In the genomic region with DNA sequence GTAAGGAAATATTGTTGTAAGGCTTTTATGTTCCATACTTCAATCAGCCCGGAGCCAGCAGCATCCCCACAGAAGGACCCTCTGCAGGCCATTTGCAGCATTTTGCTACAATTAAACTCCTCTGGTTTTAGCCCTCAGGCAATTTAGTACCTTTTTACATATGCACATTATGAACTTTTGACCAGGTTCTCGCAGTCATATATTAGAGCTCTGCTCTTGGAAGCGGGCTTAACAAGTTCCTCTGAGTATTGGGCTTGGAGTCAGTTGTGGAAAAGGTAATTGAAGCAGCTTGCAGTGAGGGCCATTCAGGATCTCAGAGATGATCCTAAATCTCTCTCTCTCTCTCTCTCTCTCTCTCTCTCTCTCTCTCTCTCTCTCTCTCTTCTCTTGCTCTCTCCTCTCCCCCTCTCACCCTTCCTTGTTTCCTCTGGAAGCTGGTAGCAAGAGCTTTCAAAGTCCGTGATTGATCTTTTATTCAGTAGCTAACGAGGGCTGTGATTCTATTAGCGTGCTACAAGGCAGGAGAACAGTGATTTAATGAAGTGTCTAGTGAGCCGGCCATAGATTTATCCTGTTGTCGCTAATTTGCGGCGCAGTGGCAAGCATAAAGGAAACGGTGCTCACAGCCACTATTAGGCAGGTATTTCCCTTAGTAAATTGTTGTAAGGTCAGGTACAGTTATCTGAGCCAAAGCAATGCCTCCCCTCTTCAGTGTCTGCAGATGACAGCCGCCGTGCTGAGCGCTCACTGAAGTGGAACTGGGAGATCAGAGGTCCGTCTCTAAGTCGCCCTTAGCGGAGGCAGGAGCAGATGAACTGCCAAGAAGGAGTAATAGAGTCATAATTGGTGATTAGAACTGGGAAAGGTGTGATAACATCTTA, we compare ENCODE assay signal across 10 mouse cellular contexts.
DNase-seq lines count a peak whose midpoint lies in the region; ATAC-seq and TF ChIP-seq lines count a peak whose summit lies in the region.
"Had no signal": no experiment of that assay in that cellular context is flagged by ENCODE, and none has a peak within 500 bp of the region (broad histone marks: within the 10 kb centered on the region; RNA-seq: fewer than 3 reads in every experiment).

No protein-coding gene starts in this region.

- no peaks in the 10 kb centered on the region for H3K4me1 ChIP-seq in kidney, adult 2 months (ENCODE audit: control insufficient read depth, insufficient read depth, low read length)
- H3K4me1 ChIP-seq in forebrain, embryonic 15.5 days, result peaks cover 12% of the 10 kb centered on the region
- H3K4me1 ChIP-seq in neural tube, embryonic 15.5 days, result peaks cover 16% of the 10 kb centered on the region
- H3K4me1 ChIP-seq in heart, embryonic 11.5 days (ENCODE audit: control insufficient read depth, insufficient read depth, low read length), result no peaks in the 10 kb centered on the region

- DNase-seq in kidney, adult 2 months, result peak; percentile 41
- no peak for DNase-seq in kidney, postnatal 14 days
- DNase-seq in kidney, postnatal 10 days, result peak; percentile 19
- DNase-seq in gastrocnemius, adult 18-20 months (ENCODE audit: low spot score), result no peak
- DNase-seq in adrenal gland, adult 18-20 months (ENCODE audit: low spot score in 2 of 2), result no peak
- DNase-seq: heart, adult 2 months had no signal

- peak overlapping the region; percentile 29 for H3K4me2 ChIP-seq in forebrain, embryonic 15.5 days (replicated peaks)
- peak overlapping the region; percentile 32 for H3K4me2 ChIP-seq in neural tube, embryonic 15.5 days
- H3K4me2 ChIP-seq in heart, embryonic 11.5 days, result no peak overlapping the region

- no peaks in the 10 kb centered on the region for H3K27me3 ChIP-seq in kidney, adult 2 months (replicated peaks; ENCODE audit: control insufficient read depth, insufficient read depth, low read length)
- no peaks in the 10 kb centered on the region for H3K27me3 ChIP-seq in forebrain, embryonic 15.5 days
- no peaks in the 10 kb centered on the region; the same call in 1 of the 2 replicates for H3K27me3 ChIP-seq in neural tube, embryonic 15.5 days (replicated peaks)
- 0 out of 2 replicates have a peak, but pooled peaks cover 4% of the 10 kb centered on the region for H3K27me3 ChIP-seq in heart, embryonic 11.5 days (ENCODE audit: control insufficient read depth, insufficient read depth, low read length)

- no peak for TF ChIP-seq POLR2A in kidney, adult 2 months (IDR thresholded peaks at IDR 0.05; ENCODE audit: low read depth, low read length)

- no peak overlapping the region for H3K9ac ChIP-seq in forebrain, embryonic 15.5 days (replicated peaks)
- no peak overlapping the region for H3K9ac ChIP-seq in neural tube, embryonic 15.5 days (replicated peaks)
- no peak overlapping the region for H3K9ac ChIP-seq in heart, embryonic 11.5 days (ENCODE audit: low read depth, low read length)

- 23% methylated on average over 17 of the region's 17 CpGs for WGBS in kidney, adult 2 months
- 6% methylated on average over 17 of the region's 17 CpGs for WGBS in forebrain, embryonic 15.5 days
- 12% methylated on average over 17 of the region's 17 CpGs for WGBS in neural tube, embryonic 15.5 days
- 67% methylated on average over 17 of the region's 17 CpGs for WGBS in heart, embryonic 11.5 days (ENCODE audit: insufficient replicate concordance)

- H3K27ac ChIP-seq in kidney, adult 2 months (ENCODE audit: insufficient read depth, low read depth, low read length), result no peak overlapping the region
- H3K27ac ChIP-seq in forebrain, embryonic 15.5 days (replicated peaks), result no peak overlapping the region
- H3K27ac ChIP-seq in neural tube, embryonic 15.5 days (replicated peaks), result no peak overlapping the region; the same call in 1 of the 2 replicates
- H3K27ac ChIP-seq in heart, embryonic 11.5 days (ENCODE audit: low read depth, low read length), result no peak overlapping the region
- H3K27ac ChIP-seq: heart, adult 2 months had no signal

- TF ChIP-seq CTCF in kidney, adult 2 months (conservative IDR thresholded peaks at IDR 0.05; ENCODE audit: insufficient read depth, insufficient read length, low read depth, low read length), result no peak

- H3K36me3 ChIP-seq in kidney, adult 2 months (ENCODE audit: control insufficient read depth, insufficient read depth, low read length), result no peaks in the 10 kb centered on the region
- H3K36me3 ChIP-seq in forebrain, embryonic 15.5 days, result no peaks in the 10 kb centered on the region
- H3K36me3 ChIP-seq in neural tube, embryonic 15.5 days, result no peaks in the 10 kb centered on the region
- H3K36me3 ChIP-seq in heart, embryonic 11.5 days (ENCODE audit: control insufficient read depth, insufficient read depth, low read length), result no peaks in the 10 kb centered on the region

- ATAC-seq in forebrain, embryonic 15.5 days (replicated peaks), result no peak
- no peak for ATAC-seq in neural tube, embryonic 15.5 days (ENCODE audit: low FRiP score)
- no peak for ATAC-seq in heart, embryonic 11.5 days (replicated peaks; ENCODE audit: insufficient number of reproducible peaks, low FRiP score, low TSS enrichment)

- no peaks in the 10 kb centered on the region for H3K9me3 ChIP-seq in forebrain, embryonic 15.5 days
- no peaks in the 10 kb centered on the region for H3K9me3 ChIP-seq in neural tube, embryonic 15.5 days (replicated peaks)
- no peaks in the 10 kb centered on the region for H3K9me3 ChIP-seq in heart, embryonic 11.5 days (replicated peaks; ENCODE audit: control insufficient read depth, low read length)

- H3K4me3 ChIP-seq in kidney, adult 2 months (ENCODE audit: insufficient read depth, low read depth, low read length), result no peak overlapping the region
- no peak overlapping the region for H3K4me3 ChIP-seq in forebrain, embryonic 15.5 days
- no peak overlapping the region for H3K4me3 ChIP-seq in neural tube, embryonic 15.5 days (replicated peaks)
- no peak overlapping the region for H3K4me3 ChIP-seq in heart, embryonic 11.5 days (ENCODE audit: low read depth, low read length)
- H3K4me3 ChIP-seq: heart, adult 2 months; myocyte had no signal

Comparison
In these comparisons a context has a peak if more than half of its experiments do, and no peak if none do; other contexts are left out.
1. DNase-seq: peak in kidney, adult 2 months (single experiment) and kidney, postnatal 10 days (single experiment); none in kidney, postnatal 14 days (single experiment), gastrocnemius, adult 18-20 months (single experiment) and adrenal gland, adult 18-20 months (0 of 2).